Mouse (Mus musculus) MEL (cell line): ENCODE results near the gene Zmiz1. TPM values are rescaled to one million over a fixed set of nuclear protein-coding genes. Genes with fewer than 3 reads are reported as not detected.

Source experiments
- DNase-seq: peaks from one replicate; pipeline ENCODE4 v3.0.0; 2011; ENCODE audit warnings: low read depth, low spot score
- H3K27ac ChIP-seq: 2 replicates; pipeline ENCODE4 v1.5.1; 2012; ENCODE audit warnings: low read depth, mild to moderate bottlenecking, control low read depth, low read length, moderate library complexity; ENCODE audit not compliant: control insufficient read depth
- H3K27me3 ChIP-seq, 2 experiments: fragments of 150-350 bp in 1 of 2; sonication (generic) in 1 of 2; 2 replicates each; pipeline ENCODE4 v1.6.1; 2012; ENCODE audit warnings: low read length in 2 of 2, mild to moderate bottlenecking in 2 of 2, improper control_type of control experiment in 1 of 2, moderate library complexity in 1 of 2; ENCODE audit not compliant: insufficient read depth in 2 of 2, control insufficient read depth in 1 of 2
- H3K36me3 ChIP-seq, 2 experiments: 2 replicates each; pipeline ENCODE4 v1.6.1; 2012 to 2014; ENCODE audit warnings: low read length in 2 of 2, improper control_type of control experiment in 1 of 2, inconsistent platforms in 1 of 2, mild to moderate bottlenecking in 1 of 2; ENCODE audit not compliant: insufficient read depth in 2 of 2, control insufficient read depth in 1 of 2
- H3K4me1 ChIP-seq, 2 experiments: fragments of 150-350 bp in 1 of 2; sonication (generic) in 1 of 2; 2 replicates each; pipeline ENCODE4 v1.6.1; 2012; ENCODE audit warnings: low read length in 2 of 2, improper control_type of control experiment in 1 of 2, mild to moderate bottlenecking in 1 of 2; ENCODE audit not compliant: insufficient read depth in 2 of 2, control insufficient read depth in 1 of 2
- H3K4me3 ChIP-seq, 2 experiments: fragments of 150-350 bp in 1 of 2; sonication (generic) in 1 of 2; 2 replicates each; pipeline ENCODE4 v1.5.1; 2012; ENCODE audit warnings: low read depth in 2 of 2, low read length in 2 of 2, mild to moderate bottlenecking in 2 of 2, moderate library complexity in 2 of 2, control low read depth in 1 of 2, improper control_type of control experiment in 1 of 2; ENCODE audit not compliant: control insufficient read depth in 1 of 2, insufficient read depth in 1 of 2
- H3K79me2 ChIP-seq: 2 replicates; pipeline ENCODE4 v1.6.1; 2012; ENCODE audit warnings: mild to moderate bottlenecking, low read length, moderate library complexity; ENCODE audit not compliant: control insufficient read depth, poor library complexity, insufficient read depth
- H3K9ac ChIP-seq: 2 replicates; pipeline ENCODE4 v1.6.1; 2012; ENCODE audit warnings: low read depth, mild to moderate bottlenecking, control low read depth, low read length, moderate library complexity; ENCODE audit not compliant: control insufficient read depth, poor library complexity, severe bottlenecking
- H3K9me3 ChIP-seq: fragments of 150-350 bp; sonication (generic); replicated peaks from 2 replicates; pipeline ENCODE4 v1.6.1; 2012; ENCODE audit warnings: mild to moderate bottlenecking, low read length, improper control_type of control experiment, moderate library complexity; ENCODE audit not compliant: insufficient read depth
- BHLHE40 ChIP-seq: IDR thresholded peaks from 2 replicates; pipeline ENCODE4 v1.6.1; 2012; ENCODE audit warnings: low read depth, mild to moderate bottlenecking, inconsistent platforms, low read length, improper control_type of control experiment, borderline replicate concordance
- CHD1 ChIP-seq: IDR thresholded peaks from 2 replicates; pipeline ENCODE4 v1.6.1; 2012; ENCODE audit warnings: low read depth, mild to moderate bottlenecking, inconsistent platforms, low read length, improper control_type of control experiment
- CTCF ChIP-seq, 3 experiments: IDR thresholded peaks in 2 of 3; conservative IDR thresholded peaks in 1 of 3; 2 replicates each; pipeline ENCODE4 v1.5.1; 2011 to 2012; ENCODE audit warnings: low read length in 3 of 3, low read depth in 2 of 3, mild to moderate bottlenecking in 2 of 3, improper control_type of control experiment in 1 of 3, inconsistent platforms in 1 of 3, mixed read lengths in 1 of 3, moderate library complexity in 1 of 3; ENCODE audit not compliant: control insufficient read depth in 1 of 3, insufficient read depth in 1 of 3, poor library complexity in 1 of 3, severe bottlenecking in 1 of 3
- ETS1 ChIP-seq: IDR thresholded peaks from 2 replicates; pipeline ENCODE4 v1.6.1; 2012; ENCODE audit warnings: low read depth, mild to moderate bottlenecking, inconsistent platforms, low read length, improper control_type of control experiment, moderate library complexity
- MAX ChIP-seq: IDR thresholded peaks from 2 replicates; pipeline ENCODE4 v1.6.1; 2011; ENCODE audit warnings: low read length, improper control_type of control experiment
- MXI1 ChIP-seq: IDR thresholded peaks from 2 replicates; pipeline ENCODE4 v1.6.1; 2011; ENCODE audit warnings: mild to moderate bottlenecking, low read depth, low read length, improper control_type of control experiment
- NELFE ChIP-seq: IDR thresholded peaks from 2 replicates; pipeline ENCODE4 v1.6.1; 2011; ENCODE audit warnings: low read depth, low read length, improper control_type of control experiment
- POLR2A ChIP-seq, 2 experiments: IDR thresholded peaks; 2 replicates each; pipeline ENCODE4 v1.6.1; 2011 to 2012; ENCODE audit warnings: low read length in 2 of 2, mild to moderate bottlenecking in 2 of 2, control low read depth in 1 of 2, improper control_type of control experiment in 1 of 2, low read depth in 1 of 2, moderate library complexity in 1 of 2; ENCODE audit not compliant: control insufficient read depth in 1 of 2, insufficient read depth in 1 of 2, poor library complexity in 1 of 2
- RAD21 ChIP-seq: IDR thresholded peaks from 2 replicates; pipeline ENCODE4 v1.6.1; 2011; ENCODE audit warnings: mild to moderate bottlenecking, low read depth, low read length, improper control_type of control experiment
- SIN3A ChIP-seq: IDR thresholded peaks from 2 replicates; pipeline ENCODE4 v1.6.1; 2012; ENCODE audit warnings: low read length, improper control_type of control experiment, inconsistent platforms
- SMC3 ChIP-seq: IDR thresholded peaks from 2 replicates; pipeline ENCODE4 v1.6.1; 2011; ENCODE audit warnings: low read depth, low read length, improper control_type of control experiment
- TCF12 ChIP-seq: IDR thresholded peaks from 2 replicates; pipeline ENCODE4 v1.6.1; 2014; ENCODE audit warnings: low read depth, mild to moderate bottlenecking, inconsistent platforms, low read length, improper control_type of control experiment, moderate library complexity
- UBTF ChIP-seq: IDR thresholded peaks from 2 replicates; pipeline ENCODE4 v1.6.1; 2012; ENCODE audit warnings: low read depth, mild to moderate bottlenecking, inconsistent platforms, low read length, improper control_type of control experiment, moderate library complexity, borderline replicate concordance; ENCODE audit not compliant: insufficient read depth
- USF1 ChIP-seq: IDR thresholded peaks from 2 replicates; pipeline ENCODE4 v1.6.1; 2014; ENCODE audit warnings: low read depth, mild to moderate bottlenecking, inconsistent platforms, low read length, improper control_type of control experiment, moderate library complexity
- ZC3H11A ChIP-seq: IDR thresholded peaks from 2 replicates; pipeline ENCODE4 v1.6.1; 2012; ENCODE audit warnings: low read depth, mild to moderate bottlenecking, inconsistent platforms, low read length, improper control_type of control experiment
- ZNF384 ChIP-seq: IDR thresholded peaks from 2 replicates; pipeline ENCODE4 v1.6.1; 2012; ENCODE audit warnings: low read depth, mild to moderate bottlenecking, inconsistent platforms, low read length, improper control_type of control experiment
- polyA plus RNA-seq, 2 experiments: library from polyadenylated mRNA; stranded (reverse) in 1 of 2; unstranded in 1 of 2; fragments of >175 nt in 1 of 2; fragments of >200 nt in 1 of 2; gene quantifications; 2 replicates each; pipeline versions ENCODE4 v1.2.1 to v1.2.4; 2012; ENCODE audit warnings: low replicate concordance in 2 of 2, low read depth in 1 of 2; ENCODE audit not compliant: insufficient read length in 2 of 2, insufficient read depth in 1 of 2, missing spikeins in 1 of 2
- total RNA-seq: library from RNA; depleted of rRNA; stranded (reverse); fragments of 300-350 nt; gene quantifications from 2 replicates; pipeline ENCODE4 v1.2.3, GENCODE M21; 2012

Gene Zmiz1
- total and polyA plus RNA-seq, 3 experiments = 2.7 to 19.9 TPM; not detected in 1

GRCm38 (mm10) chr14:25458111-25459015 is 622 bp upstream of the Zmiz1 start:
- Histone ChIP-seq H3K4me3 (peak overlapping the region; percentile 68 to 72), H3K27me3 (no peaks in the 10 kb centered on the region), H3K4me1 (peaks cover 0 to 11% of the 10 kb centered on the region in 2 experiments; a peak in 2 of 4 replicates), H3K9me3 (no peaks in the 10 kb centered on the region), H3K79me2 (peaks cover 29% of the 10 kb centered on the region), H3K9ac (peak overlapping the region; percentile 68), H3K27ac (no peak overlapping the region), H3K36me3 (peaks cover 0 to 2% of the 10 kb centered on the region in 2 experiments; a peak in 2 of 4 replicates)
- peak; percentile 18; the same call in 1 of the 2 replicates for TF ChIP-seq MXI1
- TF ChIP-seq MAX = no peak
- DNase-seq = peak; percentile 86

GRCm38 (mm10) chr14:25459394-25459997 is 511 bp downstream of the Zmiz1 start:
- peaks cover 2 to 20% of the 10 kb centered on the region in 2 experiments; a peak in 3 of 4 replicates for H3K4me1 ChIP-seq

GRCm38 (mm10) chr14:25459998-25460800 is 1.2 kb downstream of the Zmiz1 start:
- peaks cover 0 to 14% of the 10 kb centered on the region in 2 experiments; a peak in 2 of 4 replicates for H3K36me3 ChIP-seq
- TF ChIP-seq SMC3 = no peak
- 0 out of 2 replicates have a peak, but pooled peaks have one; percentile 12 for TF ChIP-seq ETS1
- TF ChIP-seq MAX = peak; percentile 57; the same call in 1 of the 2 replicates
- peak; percentile 90 for TF ChIP-seq CHD1
- TF ChIP-seq TCF12 = no peak
- TF ChIP-seq POLR2A (IDR thresholded peaks at IDR 0.05; ENCODE audit: control insufficient read depth in 1 of 2, insufficient read depth in 1 of 2, low read depth in 1 of 2, low read length in 2 of 2, poor library complexity in 1 of 2) = 0 out of 4 replicates have a peak, but pooled peaks of 1 of the 2 experiments have one; percentile 19
- TF ChIP-seq NELFE = peak; percentile 12; the same call in 1 of the 2 replicates
- TF ChIP-seq SIN3A = peak; percentile 43
- TF ChIP-seq MXI1 = peak; percentile 50
- no peak for TF ChIP-seq ZC3H11A
- TF ChIP-seq USF1 = no peak
- no peak for TF ChIP-seq BHLHE40
- TF ChIP-seq ZNF384 = no peak
- TF ChIP-seq, all 39 proteins: peak for 7
- Histone ChIP-seq H3K27ac (peak overlapping the region; percentile 86), H3K9me3 (no peaks in the 10 kb centered on the region), H3K4me3 (peak overlapping the region; percentile 72 to 96), H3K9ac (peak overlapping the region; percentile 82), H3K79me2 (peaks cover 36% of the 10 kb centered on the region), H3K27me3 (no peaks in the 10 kb centered on the region), H3K4me1 (peaks cover 2 to 26% of the 10 kb centered on the region in 2 experiments; a peak in 3 of 4 replicates)
- DNase-seq = peak; percentile 73

More at GRCm38 (mm10) chr14:25459394-25459997, 511 bp downstream of the Zmiz1 start:
- H3K79me2 ChIP-seq = peaks cover 33% of the 10 kb centered on the region
- no peaks in the 10 kb centered on the region for H3K9me3 ChIP-seq
- H3K27me3 ChIP-seq = no peaks in the 10 kb centered on the region
- H3K4me3 ChIP-seq = peak overlapping the region; percentile 72 to 96
- DNase-seq = peak; percentile 72
- peak overlapping the region; percentile 86 for H3K27ac ChIP-seq
- peak overlapping the region; percentile 82 for H3K9ac ChIP-seq
- peak in 2 of 3 experiments; percentile 15 to 49; a peak in 3 of 6 replicates for TF ChIP-seq CTCF (IDR thresholded peaks at IDR 0.05 in 2 of 3, conservative IDR thresholded peaks at IDR 0.05 in 1 of 3; ENCODE audit: control insufficient read depth in 1 of 3, insufficient read depth in 1 of 3, low read depth in 2 of 3, low read length in 3 of 3, poor library complexity in 1 of 3, severe bottlenecking in 1 of 3)
- TF ChIP-seq ZC3H11A = 0 out of 2 replicates have a peak, but pooled peaks have one; percentile 8
- TF ChIP-seq UBTF = 0 out of 2 replicates have a peak, but pooled peaks have one; percentile 84
- peak; percentile 4 for TF ChIP-seq RAD21
- no peak for TF ChIP-seq ETS1
- TF ChIP-seq, all 39 proteins: peak for 4
- peaks cover 0 to 9% of the 10 kb centered on the region in 2 experiments; a peak in 2 of 4 replicates for H3K36me3 ChIP-seq
